Mouse (Mus musculus) small intestine, adult 2 months (tissue): ENCODE data around the gene Higd1c.

Source experiments
- CTCF ChIP-seq: fragments of 200-500 bp; IDR thresholded peaks from 2 replicates; pipeline ENCODE4 v1.5.1; 2012; ENCODE audit warnings: low read depth, mild to moderate bottlenecking, control low read depth, inconsistent platforms, low read length, moderate library complexity, mixed read lengths; ENCODE audit not compliant: insufficient replicate concordance, insufficient read length; ENCODE audit errors: extremely low read depth
- POLR2A ChIP-seq: fragments of 200-500 bp; IDR thresholded peaks from 2 replicates; pipeline ENCODE4 v1.6.1; 2012; ENCODE audit warnings: low read depth, mild to moderate bottlenecking, control low read depth, inconsistent platforms, low read length, moderate library complexity

- TF ChIP-seq CTCF (no peak), POLR2A (no peak)
These were observed 39.1 kb upstream of the Higd1c start for GRCm38 (mm10) chr15:100325235-100325634.
